Mouse (Mus musculus) T-cell, adult 66 days (primary cell): ENCODE measurements around the gene Actrt3. TPM values are rescaled to one million over a fixed set of nuclear protein-coding genes. Genes with fewer than 3 reads are reported as not detected.

Source experiments
- total RNA-seq, 2 experiments: library from RNA; stranded (reverse); gene quantifications; 3 replicates in 1 of 2; 4 replicates in 1 of 2; pipeline ENCODE4 v1.2.4; 2023

The Actrt3 gene
- total RNA-seq, result under 1 TPM in 1 of 2 experiments, not detected in 1; 0.47 TPM

GRCm38 (mm10) chr3:30599711-30600545 lies at the start of gene Actrt3:
Gene Actrt3 (minus strand): TSS chr3:30599939.

GRCm38 (mm10) chr3:30647440-30648090 lies 47.8 kb upstream of the Actrt3 start, which contains the start of gene Lrrc34:
Gene Lrrc34 (minus strand): TSS chr3:30647869.

GRCm38 (mm10) chr3:30644207-30644606 lies 44.5 kb upstream of the Actrt3 start, which contains the start of gene Lrriq4:
Gene Lrriq4 (plus strand): TSS chr3:30644507.

GRCm38 (mm10) chr3:30602065-30602739 lies 2.5 kb upstream of the Actrt3 start, which contains the start of gene Mynn:
Gene Mynn (plus strand): TSS chr3:30602065.

GRCm38 (mm10) chr3:30547908-30548307 lies 51.8 kb downstream of the Actrt3 start, which contains the start of gene Mecom:
Gene Mecom (minus strand): TSS chr3:30548008.

Other genes with a start within 250 kb of the Actrt3 start
- not detected for gene Mecom, start 51.9 kb downstream of the Actrt3 start, total RNA-seq
- 10 to 100 TPM; 47.4 to 53.7 TPM for gene Mynn, start 2.1 kb upstream of the Actrt3 start, total RNA-seq
- gene Lrriq4, start 44.6 kb upstream of the Actrt3 start, total RNA-seq, result not detected
- not detected for gene Lrrc34, start 47.9 kb upstream of the Actrt3 start, total RNA-seq
- gene Lrrc31, start 99.9 kb upstream of the Actrt3 start, total RNA-seq, result not detected
- not detected for gene Samd7, start 146.4 kb upstream of the Actrt3 start, total RNA-seq
- 10 to 100 TPM; 69.3 to 74.1 TPM for gene Sec62, start 192.9 kb upstream of the Actrt3 start, total RNA-seq